Mouse (Mus musculus) heart, adult 2 months (tissue): Measurements from ENCODE around the gene Gm17359.

Experiments used
- CTCF ChIP-seq: fragments of 200-600 bp; IDR thresholded peaks from 2 replicates; pipeline ENCODE4 v1.8.1; 2022; ENCODE audit warnings: antibody characterized with exemption, mild to moderate bottlenecking, moderate library complexity
- EP300 ChIP-seq: fragments of 200-500 bp; IDR thresholded peaks from 2 replicates; pipeline ENCODE4 v1.6.1; 2011; ENCODE audit warnings: low read depth, low read length, control low read depth; ENCODE audit not compliant: insufficient read depth

- TF ChIP-seq CTCF (no peak), EP300 (no peak)
Observed at GRCm38 (mm10) chr3:79418921-79419320, 82.5 kb downstream of the Gm17359 start.
